8 mouse cellular contexts compared by ENCODE assay signal in genomic region chr17:28006611-28007010, GRCm38 (mm10).
DNase-seq lines count a peak whose midpoint lies in the region; ATAC-seq and TF ChIP-seq lines count a peak whose summit lies in the region.

No protein-coding gene starts in this region.

- ATAC-seq in liver, embryonic 14.5 days (ENCODE audit: insufficient read depth): no peak

- TF ChIP-seq CTCF in kidney, adult 2 months (conservative IDR thresholded peaks at IDR 0.05; ENCODE audit: insufficient read depth, insufficient read length, low read depth, low read length): no peak
- no peak for TF ChIP-seq CTCF in liver, embryonic 14.5 days (IDR thresholded peaks at IDR 0.05; ENCODE audit: low read depth)

- peak overlapping the region; percentile 62 for H3K4me2 ChIP-seq in liver, embryonic 14.5 days (ENCODE audit: low read depth)

- no peaks in the 10 kb centered on the region for H3K27me3 ChIP-seq in kidney, adult 2 months (replicated peaks; ENCODE audit: control insufficient read depth, insufficient read depth, low read length)
- H3K27me3 ChIP-seq in embryonic facial prominence, embryonic 10.5 days (replicated peaks; ENCODE audit: low read depth, poor library complexity, severe bottlenecking): no peaks in the 10 kb centered on the region
- H3K27me3 ChIP-seq in liver, embryonic 14.5 days (ENCODE audit: control insufficient read depth, insufficient read depth, low read length): no peaks in the 10 kb centered on the region

- H3K4me3 ChIP-seq in kidney, adult 2 months (ENCODE audit: insufficient read depth, low read depth, low read length): no peak overlapping the region
- H3K4me3 ChIP-seq in embryonic facial prominence, embryonic 10.5 days: peak overlapping the region; percentile 42; the same call in 1 of the 2 replicates
- H3K4me3 ChIP-seq in liver, embryonic 14.5 days (ENCODE audit: insufficient read depth in 1 of 2, low read depth in 2 of 2, low read length in 2 of 2): no peak overlapping the region

- TF ChIP-seq POLR2A in kidney, adult 2 months (IDR thresholded peaks at IDR 0.05; ENCODE audit: low read depth, low read length): no peak

- H3K4me1 ChIP-seq in kidney, adult 2 months (ENCODE audit: control insufficient read depth, insufficient read depth, low read length): peaks cover 24% of the 10 kb centered on the region
- peaks cover 71% of the 10 kb centered on the region for H3K4me1 ChIP-seq in embryonic facial prominence, embryonic 10.5 days
- peaks cover 0 to 8% of the 10 kb centered on the region in 2 experiments; a peak in 3 of 4 replicates for H3K4me1 ChIP-seq in liver, embryonic 14.5 days (replicated peaks; ENCODE audit: control insufficient read depth in 2 of 2, insufficient read depth in 2 of 2, low read length in 1 of 2)

- DNase-seq in kidney, adult 2 months: no peak
- no peak for DNase-seq in kidney, adult 9 months
- no peak for DNase-seq in embryonic facial prominence, embryonic 10.5 days (ENCODE audit: low spot score)
- peak; percentile 35 for DNase-seq in heart, postnatal 4 days
- no peak for DNase-seq in liver, embryonic 14.5 days (ENCODE audit: low read depth in 3 of 3, low spot score in 3 of 3)
- no peak for DNase-seq in spleen, adult 18-20 months
- no peak for DNase-seq in layer of hippocampus, adult 9-11 months
- no peak for DNase-seq in cerebellum, adult 9-10 months

- no peaks in the 10 kb centered on the region for H3K9me3 ChIP-seq in embryonic facial prominence, embryonic 10.5 days
- no peaks in the 10 kb centered on the region for H3K9me3 ChIP-seq in liver, embryonic 14.5 days (ENCODE audit: control insufficient read depth, low read length)

- TF ChIP-seq EP300 in liver, embryonic 14.5 days (IDR thresholded peaks at IDR 0.05; ENCODE audit: low read depth): no peak

- H3K9ac ChIP-seq in liver, embryonic 14.5 days (replicated peaks): no peak overlapping the region

- WGBS in kidney, adult 2 months: 45% methylated on average over 5 of the region's 5 CpGs
- WGBS in embryonic facial prominence, embryonic 10.5 days: 61% methylated on average over 5 of the region's 5 CpGs
- WGBS in liver, embryonic 14.5 days (ENCODE audit: insufficient replicate concordance): 45% methylated on average over 5 of the region's 5 CpGs

- peak overlapping the region; percentile 79 for H3K27ac ChIP-seq in kidney, adult 2 months (ENCODE audit: insufficient read depth, low read depth, low read length)
- H3K27ac ChIP-seq in embryonic facial prominence, embryonic 10.5 days (replicated peaks): peak overlapping the region; percentile 87
- H3K27ac ChIP-seq in liver, embryonic 14.5 days: no peak overlapping the region

- no peaks in the 10 kb centered on the region for H3K36me3 ChIP-seq in kidney, adult 2 months (ENCODE audit: control insufficient read depth, insufficient read depth, low read length)
- H3K36me3 ChIP-seq in embryonic facial prominence, embryonic 10.5 days (replicated peaks): peaks cover 46% of the 10 kb centered on the region
- H3K36me3 ChIP-seq in liver, embryonic 14.5 days (replicated peaks; ENCODE audit: control insufficient read depth, insufficient read depth, low read depth): no peaks in the 10 kb centered on the region
